Mouse (Mus musculus) hindbrain, embryonic 11.5 days (tissue): ENCODE measurements around the gene Slc46a2. TPM values are rescaled to one million over a fixed set of nuclear protein-coding genes. Genes with fewer than 3 reads are reported as not detected.

Experiments
- ATAC-seq: fragments of 200-750 bp; cut with Nextera tagmentation; 2 replicates; pipeline ENCODE4 v1.8.0; 2017; ENCODE audit warnings: mild to moderate bottlenecking, moderate TSS enrichment, moderate library complexity; ENCODE audit not compliant: low FRiP score
- DNase-seq: peaks from one replicate; pipeline ENCODE4 v3.0.0-alpha.2; 2015; ENCODE audit warnings: low spot score
- H3K27ac ChIP-seq: fragments of 300-500 bp; sonication (generic); 2 replicates; pipeline ENCODE4 v1.5.1; 2014; ENCODE audit warnings: mild to moderate bottlenecking, low read depth, low read length
- H3K27me3 ChIP-seq: fragments of 300-500 bp; sonication (generic); 2 replicates; pipeline ENCODE4 v1.6.1; 2014; ENCODE audit warnings: mild to moderate bottlenecking, low read length, moderate library complexity, mixed read lengths; ENCODE audit not compliant: control insufficient read depth, insufficient read depth
- H3K36me3 ChIP-seq: fragments of 300-500 bp; sonication (generic); 2 replicates; pipeline ENCODE4 v1.6.1; 2014; ENCODE audit warnings: mild to moderate bottlenecking, low read length, moderate library complexity, mixed read lengths; ENCODE audit not compliant: control insufficient read depth, insufficient read depth
- H3K4me1 ChIP-seq: fragments of 300-500 bp; sonication (generic); replicated peaks from 2 replicates; pipeline ENCODE4 v1.6.1; 2014; ENCODE audit warnings: low read length, mixed read lengths; ENCODE audit not compliant: control insufficient read depth, insufficient read depth
- H3K4me2 ChIP-seq: fragments of 300-500 bp; sonication (generic); replicated peaks from 2 replicates; pipeline ENCODE4 v1.6.1; 2014; ENCODE audit warnings: mild to moderate bottlenecking, low read depth, low read length
- H3K4me3 ChIP-seq: fragments of 300-500 bp; sonication (generic); 2 replicates; pipeline ENCODE4 v1.5.1; 2014; ENCODE audit warnings: low read depth, low read length
- H3K9ac ChIP-seq: fragments of 300-500 bp; sonication (generic); 2 replicates; pipeline ENCODE4 v1.6.1; 2014; ENCODE audit warnings: low read depth, low read length
- H3K9me3 ChIP-seq: fragments of 300-500 bp; sonication (generic); 2 replicates; pipeline ENCODE4 v1.6.1; 2016; ENCODE audit warnings: low read length; ENCODE audit not compliant: control insufficient read depth
- WGBS: fragments of 180-500 bp; shearing (Covaris S2); extraction: QIAGEN DNeasy Blood & Tissue Kit; methylation state at CpG from one replicate; pipeline ENCODE4 v1.1.7; 2014; 5-methylcytosine and 5-hydroxymethylcytosine counted together
- polyA plus RNA-seq: library from polyadenylated mRNA; unstranded; fragments of >200 nt; fragmentation: Nextera tagmentation; extraction: Ambion mirVana; gene quantifications from 2 replicates; pipeline ENCODE4 v1.2.1, GENCODE M21; 2014

Gene Slc46a2
- polyA plus RNA-seq, 1 experiment from 2014 or later: not detected

GRCm38 (mm10) chr4:59917966-59918365 is 3.1 kb upstream of the Slc46a2 start:
- no peak overlapping the region for H3K4me3 ChIP-seq
- no peaks in the 10 kb centered on the region for H3K9me3 ChIP-seq
- no peaks in the 10 kb centered on the region for H3K36me3 ChIP-seq
- 95% methylated on average over 3 of the region's 3 CpGs for WGBS
- no peaks in the 10 kb centered on the region for H3K4me1 ChIP-seq
- no peak overlapping the region for H3K4me2 ChIP-seq
- H3K9ac ChIP-seq: no peak overlapping the region
- no peak for ATAC-seq
- H3K27me3 ChIP-seq: peaks cover 6% of the 10 kb centered on the region
- H3K27ac ChIP-seq: no peak overlapping the region
- DNase-seq: no peak

GRCm38 (mm10) chr4:59908785-59909184 is 6.1 kb downstream of the Slc46a2 start:
- no peak overlapping the region for H3K9ac ChIP-seq
- WGBS: 94% methylated on average over 2 of the region's 2 CpGs
- no peaks in the 10 kb centered on the region for H3K9me3 ChIP-seq
- ATAC-seq (no peak), DNase-seq (no peak)
- no peaks in the 10 kb centered on the region for H3K4me1 ChIP-seq
- H3K4me2 ChIP-seq: no peak overlapping the region
- H3K4me3 ChIP-seq: no peak overlapping the region
- H3K27ac ChIP-seq: no peak overlapping the region
- no peaks in the 10 kb centered on the region for H3K36me3 ChIP-seq
- H3K27me3 ChIP-seq: no peaks in the 10 kb centered on the region

- ATAC-seq: no peak
- Histone ChIP-seq H3K36me3 (no peaks in the 10 kb centered on the region), H3K27ac (no peak overlapping the region)
Measured at GRCm38 (mm10) chr4:59907657-59908230, 7.1 kb downstream of the Slc46a2 start.

GRCm38 (mm10) chr4:59907092-59907491 is 7.8 kb downstream of the Slc46a2 start:
- Histone ChIP-seq H3K4me1 (no peaks in the 10 kb centered on the region), H3K9me3 (no peaks in the 10 kb centered on the region), H3K9ac (no peak overlapping the region), H3K27ac (no peak overlapping the region), H3K4me3 (no peak overlapping the region), H3K4me2 (no peak overlapping the region), H3K27me3 (no peaks in the 10 kb centered on the region), H3K36me3 (no peaks in the 10 kb centered on the region)
- DNase-seq: no peak
- no peak for ATAC-seq
- 78% methylated on average over 6 of the region's 6 CpGs for WGBS

More at GRCm38 (mm10) chr4:59907657-59908230, 7.1 kb downstream of the Slc46a2 start:
- Histone ChIP-seq H3K27me3 (no peaks in the 10 kb centered on the region), H3K4me3 (no peak overlapping the region), H3K4me1 (no peaks in the 10 kb centered on the region), H3K4me2 (no peak overlapping the region), H3K9me3 (no peaks in the 10 kb centered on the region), H3K9ac (no peak overlapping the region)
- 36% methylated on average over 10 of the region's 10 CpGs for WGBS
- no peak for DNase-seq

- Histone ChIP-seq H3K9me3 (no peaks in the 10 kb centered on the region), H3K9ac (no peak overlapping the region), H3K27ac (no peak overlapping the region), H3K27me3 (no peaks in the 10 kb centered on the region), H3K4me3 (no peak overlapping the region), H3K4me2 (no peak overlapping the region), H3K4me1 (no peaks in the 10 kb centered on the region), H3K36me3 (no peaks in the 10 kb centered on the region)
- no peak for DNase-seq
- WGBS: 60% methylated on average over 6 of the region's 6 CpGs
- no peak for ATAC-seq
Measured at GRCm38 (mm10) chr4:59902547-59902946, 12.3 kb downstream of the Slc46a2 start.

GRCm38 (mm10) chr4:59901810-59902209 is 13.0 kb downstream of the Slc46a2 start:
- DNase-seq (no peak), ATAC-seq (no peak)
- H3K27ac ChIP-seq: no peak overlapping the region
- H3K4me2 ChIP-seq: no peak overlapping the region
- 84% methylated on average over 6 of the region's 6 CpGs for WGBS
- H3K4me3 ChIP-seq: no peak overlapping the region
- no peaks in the 10 kb centered on the region for H3K9me3 ChIP-seq
- no peaks in the 10 kb centered on the region for H3K27me3 ChIP-seq
- no peaks in the 10 kb centered on the region for H3K4me1 ChIP-seq
- H3K9ac ChIP-seq: no peak overlapping the region
- H3K36me3 ChIP-seq: no peaks in the 10 kb centered on the region

- Histone ChIP-seq H3K9me3 (no peaks in the 10 kb centered on the region), H3K4me1 (no peaks in the 10 kb centered on the region), H3K4me2 (no peak overlapping the region), H3K27ac (no peak overlapping the region), H3K4me3 (no peak overlapping the region), H3K36me3 (no peaks in the 10 kb centered on the region), H3K9ac (no peak overlapping the region), H3K27me3 (no peaks in the 10 kb centered on the region)
- no peak for ATAC-seq
- WGBS: 89% methylated on average over 9 of the region's 9 CpGs
- DNase-seq: no peak
Measured at GRCm38 (mm10) chr4:59898521-59898919, 16.3 kb downstream of the Slc46a2 start.

GRCm38 (mm10) chr4:59897814-59898520 is 16.9 kb downstream of the Slc46a2 start:
- 87% methylated on average over 12 of the region's 12 CpGs for WGBS
- H3K4me2 ChIP-seq: no peak overlapping the region
- H3K27ac ChIP-seq: no peak overlapping the region
- no peak for DNase-seq
- no peak for ATAC-seq
- no peak overlapping the region for H3K9ac ChIP-seq
- no peaks in the 10 kb centered on the region for H3K4me1 ChIP-seq
- H3K9me3 ChIP-seq: no peaks in the 10 kb centered on the region
- no peaks in the 10 kb centered on the region for H3K36me3 ChIP-seq
- no peaks in the 10 kb centered on the region for H3K27me3 ChIP-seq
- H3K4me3 ChIP-seq: no peak overlapping the region

GRCm38 (mm10) chr4:59896000-59896399 is 18.9 kb downstream of the Slc46a2 start:
- Histone ChIP-seq H3K4me3 (no peak overlapping the region), H3K27ac (no peak overlapping the region), H3K36me3 (no peaks in the 10 kb centered on the region), H3K9me3 (no peaks in the 10 kb centered on the region), H3K27me3 (no peaks in the 10 kb centered on the region), H3K4me1 (no peaks in the 10 kb centered on the region), H3K9ac (no peak overlapping the region), H3K4me2 (no peak overlapping the region)
- no peak for DNase-seq
- ATAC-seq: no peak
- WGBS: 69% methylated on average over 5 of the region's 5 CpGs
